Mouse (Mus musculus) kidney, postnatal 14 days (tissue): Measurements from ENCODE around the gene Arhgap31.
A peak's percentile ranks its signal among the peaks of the same experiment; 100 is the strongest.
"Not testable (repeated sequence)": the region's sequence is repeated elsewhere in the genome, so short reads cannot be mapped to it uniquely, and the experiment has no call there.

Experiments
- DNase-seq: peaks from one replicate; pipeline ENCODE4 v3.0.0; 2022; ENCODE audit warnings: mixed read lengths

The Arhgap31 gene

DNA sequence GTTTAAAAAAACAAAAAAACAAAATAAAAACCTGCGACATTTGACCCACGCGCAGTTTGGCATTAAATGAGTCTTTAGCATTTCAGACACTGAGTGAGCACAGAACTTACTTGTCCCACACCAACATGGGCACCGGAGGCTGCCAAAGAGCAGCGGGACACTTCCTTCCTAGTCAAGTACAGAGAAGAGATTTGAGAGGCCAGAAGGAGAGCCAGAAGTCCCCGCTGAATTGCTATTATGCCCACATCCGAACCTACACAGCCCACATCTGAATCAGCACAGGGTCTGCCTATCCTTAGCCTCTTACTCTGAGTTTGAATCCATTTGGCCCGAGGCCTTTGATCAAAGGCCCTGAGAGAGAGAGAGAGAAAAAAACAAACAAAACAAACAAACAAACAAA lies 11.2 kb upstream of the Arhgap31 start:
- peak; percentile 45 for DNase-seq

DNA sequence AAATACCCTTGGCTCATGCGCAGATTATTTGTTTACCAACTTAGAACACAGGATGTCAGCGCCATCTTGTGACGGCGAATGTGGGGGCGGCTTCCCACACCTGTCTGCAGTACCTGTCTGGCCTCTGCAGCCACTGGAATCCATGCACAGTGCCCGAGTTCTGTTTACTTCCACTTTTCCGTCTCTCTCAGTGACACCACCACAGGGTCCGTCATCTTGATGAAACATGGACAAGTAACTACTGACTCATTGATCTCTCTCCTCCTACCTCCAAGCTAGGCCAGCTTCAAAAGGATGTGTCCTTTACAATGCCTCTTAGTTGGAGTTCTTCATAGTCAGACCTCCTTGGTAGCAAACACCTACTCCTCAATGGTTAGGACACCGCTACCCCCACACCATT lies 8.3 kb upstream of the Arhgap31 start:
- DNase-seq: no peak

DNA sequence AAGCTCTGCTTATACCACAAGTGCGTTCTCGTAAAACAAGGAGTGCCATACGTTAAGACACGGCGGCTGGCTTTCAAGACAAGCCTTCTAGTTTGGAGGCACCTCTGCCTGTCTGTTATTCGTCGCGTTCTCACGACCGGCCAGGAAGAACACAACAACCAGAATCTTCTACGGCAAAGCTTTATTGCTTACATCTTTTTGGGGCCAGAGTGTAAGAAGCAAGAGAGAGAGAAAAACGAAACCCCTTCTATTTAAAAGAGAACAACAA lies 1.1 kb upstream of the Arhgap31 start:
- not testable (repeated sequence) for DNase-seq

DNA sequence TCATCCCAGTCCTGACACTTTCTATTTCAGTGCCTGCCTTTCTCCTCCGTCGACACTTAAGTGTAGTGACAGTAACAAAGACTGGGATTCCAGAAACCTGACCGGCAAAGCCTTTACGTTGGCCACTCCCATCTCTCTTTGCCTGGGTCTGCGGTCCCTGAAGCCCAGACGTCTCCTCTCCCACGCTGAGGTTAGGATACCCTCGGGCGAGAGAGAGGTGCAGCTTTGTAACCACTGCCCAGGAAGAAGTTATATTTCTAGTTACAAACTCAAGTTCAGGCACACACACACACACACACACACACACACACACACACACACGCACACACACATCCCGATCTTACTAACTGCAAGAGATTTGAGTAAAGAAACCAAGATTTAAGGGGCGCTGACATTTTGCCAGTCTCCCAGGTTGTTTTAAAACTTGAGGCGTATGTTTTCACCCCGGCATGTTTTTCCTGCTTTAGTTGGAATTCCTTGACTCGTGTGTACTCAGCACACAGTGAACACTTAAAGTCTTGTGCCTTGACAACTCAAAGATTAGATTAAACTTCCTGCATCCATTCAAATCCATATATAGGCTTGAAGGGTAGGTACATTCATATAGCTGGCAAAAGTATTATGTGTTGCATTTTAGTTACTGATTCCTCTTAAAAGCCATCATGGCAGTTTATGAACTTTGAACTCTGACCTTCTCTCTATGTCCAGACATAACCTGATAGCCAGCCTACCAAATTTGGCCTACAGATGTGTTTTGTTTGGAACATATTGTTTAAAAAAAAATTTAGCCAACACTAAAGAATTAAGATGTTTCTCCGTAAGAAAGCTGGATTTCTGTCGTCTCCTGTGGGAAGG lies 557 bp upstream of the Arhgap31 start:
- no peak for DNase-seq

DNA sequence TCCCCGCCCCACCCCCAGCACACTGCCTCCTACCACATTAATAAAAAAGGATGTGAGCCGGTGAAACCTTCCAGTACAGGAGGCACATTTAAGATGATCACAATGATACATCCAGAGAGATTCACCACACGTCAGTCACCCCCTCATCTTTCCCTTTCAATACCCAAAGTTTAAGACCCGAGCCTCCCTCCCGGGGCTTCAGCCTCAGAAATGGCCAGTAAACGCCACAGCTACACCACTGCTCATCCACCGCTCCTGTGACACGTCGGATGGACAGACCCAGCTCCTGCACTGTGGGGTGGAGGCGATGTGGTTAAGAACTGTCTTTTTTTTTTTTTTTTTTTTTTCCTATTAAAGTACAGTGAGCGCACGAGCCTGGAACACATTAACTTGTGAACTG lies 969 bp downstream of the Arhgap31 start:
- peak; percentile 25 for DNase-seq

DNA sequence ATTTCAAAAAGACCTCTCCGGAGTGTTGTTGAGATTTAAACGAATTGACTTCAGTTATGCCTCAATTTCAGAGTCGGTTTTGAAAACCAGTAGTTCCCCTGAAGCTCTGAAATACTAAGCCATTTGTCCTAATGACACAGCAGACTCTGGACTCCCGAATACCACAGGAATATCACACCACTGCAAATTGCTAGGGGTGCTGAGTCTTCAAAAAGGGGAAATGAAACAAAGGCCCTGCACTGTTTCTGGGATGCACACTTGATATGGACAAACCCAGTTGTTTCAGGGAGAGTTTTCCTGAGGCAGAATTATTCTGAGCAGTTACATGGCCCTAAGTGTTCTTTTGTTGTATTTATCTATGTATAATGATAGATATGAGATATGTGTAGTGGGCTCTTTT lies 1.8 kb downstream of the Arhgap31 start:
- DNase-seq: no peak

DNA sequence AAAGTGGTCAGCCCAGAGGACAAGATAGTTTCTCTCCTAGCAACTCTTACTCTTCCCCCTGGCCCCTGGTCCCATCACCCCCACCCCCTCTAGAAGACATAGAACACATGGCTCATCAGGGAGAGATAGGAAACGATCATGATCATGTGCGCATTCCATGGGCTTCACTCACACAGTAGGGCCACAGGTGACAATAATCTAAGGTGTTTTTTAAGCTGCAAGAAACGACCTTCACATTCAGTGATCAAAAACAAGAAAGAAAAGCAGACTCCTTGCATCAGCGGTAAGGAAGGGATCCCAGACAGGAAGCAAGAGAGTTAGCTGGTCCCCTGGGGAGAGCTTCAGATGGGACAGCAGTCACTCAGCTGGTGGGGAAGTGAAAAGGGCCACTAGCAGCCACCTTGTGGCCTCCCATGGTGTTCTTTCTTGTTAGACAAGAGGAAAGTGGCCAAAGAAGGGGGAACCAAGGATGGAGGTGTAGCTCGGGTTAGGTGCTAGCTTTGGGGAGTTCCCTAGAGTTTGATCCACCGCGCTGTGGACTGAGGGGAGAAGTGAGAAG lies 4.0 kb downstream of the Arhgap31 start:
- no peak for DNase-seq

DNA sequence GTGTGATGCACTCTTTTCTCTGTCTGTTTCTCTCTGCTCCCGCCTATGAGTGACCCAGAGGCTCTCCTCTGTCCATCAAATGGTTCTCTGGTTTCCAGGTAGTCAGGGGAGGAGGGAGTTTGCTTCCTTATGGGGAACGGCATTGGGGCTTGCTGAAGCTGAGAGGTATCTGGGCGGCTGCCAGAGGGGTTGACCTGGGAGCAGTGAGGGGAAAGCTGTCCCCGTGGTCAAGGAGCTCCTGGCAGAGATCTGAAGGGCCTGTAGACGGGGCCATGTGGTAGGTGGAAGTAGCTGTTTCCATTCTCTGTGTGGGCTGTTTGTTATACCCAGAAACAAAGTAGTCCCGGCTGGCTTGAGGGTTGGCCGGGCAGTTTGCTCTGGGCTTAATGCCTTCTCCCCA lies 6.3 kb downstream of the Arhgap31 start:
- no peak for DNase-seq

DNA sequence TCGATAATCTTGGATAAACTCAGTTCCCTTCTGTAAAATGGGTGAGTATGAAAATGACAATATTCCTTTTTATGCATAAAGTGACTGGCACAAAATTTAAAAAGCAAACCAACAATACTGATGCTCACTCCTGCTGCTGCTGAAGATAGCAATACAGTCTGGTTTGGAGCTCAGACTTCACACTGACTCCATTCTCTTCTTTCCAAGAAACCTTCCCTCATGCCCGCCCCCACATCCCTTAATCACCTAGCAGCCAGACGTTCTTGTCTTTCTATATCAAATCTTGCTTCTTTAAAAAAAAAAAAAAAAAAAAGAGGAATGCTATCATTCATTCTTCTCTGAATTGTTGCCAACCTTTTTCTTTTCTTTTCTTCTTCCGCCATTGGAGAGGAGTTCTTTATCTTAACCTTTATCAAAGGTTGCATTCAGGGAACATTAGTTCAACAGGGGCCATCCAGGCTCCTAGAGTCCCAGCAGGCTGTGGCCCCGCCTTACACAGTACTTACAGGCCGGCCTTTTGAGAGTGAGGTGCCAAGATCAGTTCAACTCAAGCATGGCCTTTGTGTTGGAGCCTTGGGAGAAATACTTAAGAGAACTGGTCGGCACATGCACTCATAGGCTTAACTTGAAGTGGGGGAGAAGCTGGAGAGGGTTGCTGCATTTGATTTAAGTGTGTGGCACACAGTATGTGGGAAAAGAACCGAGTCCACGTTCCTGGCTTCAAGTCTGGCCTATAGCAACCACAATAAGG lies 7.4 kb downstream of the Arhgap31 start:
- DNase-seq: no peak

DNA sequence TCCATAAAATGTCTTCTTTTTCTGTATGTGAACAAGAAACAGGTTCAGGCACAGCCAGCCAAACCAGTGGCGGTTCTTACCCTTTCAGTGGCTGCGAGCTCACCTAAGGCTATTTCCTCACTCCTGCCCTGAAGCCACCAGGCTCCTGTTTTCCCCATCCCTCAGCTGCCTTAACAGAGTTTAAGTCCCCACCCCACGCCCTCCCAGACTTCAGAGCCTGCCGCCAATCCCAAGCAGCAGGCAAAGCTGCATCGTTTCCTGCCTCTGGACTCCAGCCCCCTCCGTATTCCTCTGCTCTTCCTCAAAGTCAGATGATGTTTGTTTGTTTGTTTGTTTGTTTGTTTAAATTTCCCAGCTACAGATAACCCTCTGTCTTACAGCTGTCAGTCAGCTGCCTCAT lies 9.6 kb downstream of the Arhgap31 start:
- no peak for DNase-seq

DNA sequence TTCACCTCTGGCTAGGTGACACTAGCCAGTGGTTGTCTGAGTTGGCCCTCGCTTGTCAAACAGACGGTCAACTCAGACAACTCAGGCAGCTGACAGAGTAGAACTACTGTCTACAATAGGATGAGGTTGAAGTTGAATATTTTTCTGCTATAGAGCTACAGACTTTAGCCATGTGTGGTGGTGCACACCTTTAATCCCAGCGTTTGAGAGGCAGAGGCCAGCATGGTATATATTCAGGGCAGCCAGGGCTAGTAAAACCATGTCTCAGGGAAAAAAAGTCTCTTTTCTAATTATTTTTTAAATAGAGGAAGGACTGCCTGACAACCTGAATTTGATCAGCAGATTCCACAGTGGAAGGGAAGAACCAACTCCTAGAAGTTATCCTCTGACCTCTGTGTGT lies 10.8 kb downstream of the Arhgap31 start:
- DNase-seq: no peak

DNA sequence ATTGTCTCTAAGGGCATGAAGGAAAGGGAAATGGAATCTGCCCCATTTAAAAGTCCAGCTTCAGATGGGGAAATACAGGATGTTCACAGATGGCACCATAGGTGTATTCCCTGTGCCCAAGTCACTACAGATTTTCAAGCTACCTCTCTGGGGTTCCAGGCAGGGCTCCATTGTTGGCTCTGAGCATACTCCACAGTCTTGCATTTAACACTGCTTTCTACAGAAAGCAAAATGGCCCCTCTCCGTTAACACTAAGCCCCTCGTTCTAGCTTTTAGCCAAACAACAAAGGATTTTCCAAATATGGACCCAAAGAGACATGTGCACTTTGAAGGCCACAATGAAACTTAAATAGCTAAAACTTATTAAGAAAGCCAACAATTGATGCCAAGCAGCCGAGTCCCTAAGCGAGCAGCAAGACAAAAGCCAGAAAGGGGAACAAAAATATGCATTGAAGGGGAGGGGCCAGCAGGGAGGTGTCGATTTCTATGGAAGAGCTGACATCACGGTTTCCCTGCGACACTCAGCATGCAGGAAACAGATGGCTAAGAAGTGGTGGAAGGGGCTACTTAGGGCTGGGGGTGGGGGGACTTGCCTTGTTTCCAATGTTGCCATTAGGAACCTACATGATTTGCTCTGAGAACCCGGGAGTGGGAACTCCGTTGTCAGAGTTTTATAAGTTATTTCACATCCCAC lies 11.4 kb downstream of the Arhgap31 start:
- DNase-seq: no peak

DNA sequence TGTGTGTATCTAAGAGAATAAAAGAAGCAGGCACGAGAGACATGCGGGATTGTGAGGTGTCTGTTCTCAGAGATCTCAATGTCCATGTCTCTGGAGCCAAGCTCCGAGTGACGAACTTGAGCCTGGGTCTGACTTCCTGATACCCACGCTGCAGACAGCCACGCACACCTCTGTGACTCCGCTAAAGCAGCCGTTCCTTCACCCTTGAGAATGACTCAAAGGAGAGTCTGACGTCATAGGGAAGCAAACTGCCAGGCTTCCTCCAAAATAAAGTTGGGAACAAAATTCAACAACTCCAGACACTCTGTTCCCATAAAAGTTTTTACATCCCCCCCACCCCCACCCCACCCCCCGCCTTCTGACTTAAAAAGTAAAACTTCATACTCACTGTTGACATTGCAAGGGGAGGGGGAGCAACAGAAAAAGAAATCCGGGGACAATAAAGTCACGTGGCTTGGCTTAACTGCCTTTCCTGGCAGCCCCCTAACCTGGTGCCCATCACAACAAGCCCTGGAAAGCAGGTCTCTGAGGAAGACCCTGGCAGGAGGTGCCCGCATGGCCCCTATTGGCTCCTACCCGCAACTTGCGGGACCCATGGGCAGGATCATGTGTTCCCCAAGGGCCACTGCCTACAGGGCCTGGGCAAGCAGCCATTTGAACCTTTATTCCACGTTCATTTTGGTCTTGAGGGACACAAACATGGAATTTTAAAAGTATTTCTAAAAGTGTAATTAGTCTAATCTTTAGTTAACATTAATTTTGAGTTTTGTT lies 12.5 kb downstream of the Arhgap31 start:
- no peak for DNase-seq

DNA sequence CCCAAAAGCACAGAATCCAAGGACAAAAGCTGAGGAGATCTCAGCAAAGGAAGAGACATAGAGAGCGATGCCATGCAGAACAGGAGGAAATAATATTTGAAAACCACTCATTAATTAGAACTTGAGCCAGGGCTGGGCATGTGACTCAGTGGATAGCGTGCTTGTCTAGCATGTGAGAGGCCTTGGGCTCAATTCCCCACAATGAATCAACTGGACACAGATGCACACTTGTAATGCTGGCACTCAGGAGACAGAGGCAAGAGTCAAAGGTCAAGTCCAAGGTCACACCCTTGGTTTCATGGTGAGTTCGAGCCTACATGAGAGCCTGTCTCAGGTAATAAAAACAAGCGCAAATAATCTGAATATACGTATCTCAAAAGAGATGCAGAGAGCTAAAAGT lies 15.5 kb downstream of the Arhgap31 start:
- DNase-seq: no peak

DNA sequence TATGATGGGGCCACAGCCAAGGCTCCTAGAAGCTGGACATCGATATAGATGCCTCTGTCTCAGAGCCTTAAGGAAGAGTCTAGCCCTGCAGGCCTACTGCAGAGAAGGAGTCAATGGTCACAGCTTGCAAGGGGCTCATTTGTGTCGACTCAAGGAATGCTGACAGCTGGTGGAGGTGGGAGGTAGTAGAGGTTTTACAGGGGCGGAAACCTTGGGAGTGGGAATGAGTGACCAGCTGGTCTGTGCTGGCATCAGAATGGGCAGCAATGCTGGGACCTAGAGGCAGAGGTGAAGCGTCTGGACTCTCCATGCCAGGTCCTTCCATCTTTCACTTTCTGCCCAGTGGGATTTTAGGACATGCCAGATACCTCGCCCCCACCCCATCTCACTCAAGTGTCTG lies 17.5 kb downstream of the Arhgap31 start:
- no peak for DNase-seq

DNA sequence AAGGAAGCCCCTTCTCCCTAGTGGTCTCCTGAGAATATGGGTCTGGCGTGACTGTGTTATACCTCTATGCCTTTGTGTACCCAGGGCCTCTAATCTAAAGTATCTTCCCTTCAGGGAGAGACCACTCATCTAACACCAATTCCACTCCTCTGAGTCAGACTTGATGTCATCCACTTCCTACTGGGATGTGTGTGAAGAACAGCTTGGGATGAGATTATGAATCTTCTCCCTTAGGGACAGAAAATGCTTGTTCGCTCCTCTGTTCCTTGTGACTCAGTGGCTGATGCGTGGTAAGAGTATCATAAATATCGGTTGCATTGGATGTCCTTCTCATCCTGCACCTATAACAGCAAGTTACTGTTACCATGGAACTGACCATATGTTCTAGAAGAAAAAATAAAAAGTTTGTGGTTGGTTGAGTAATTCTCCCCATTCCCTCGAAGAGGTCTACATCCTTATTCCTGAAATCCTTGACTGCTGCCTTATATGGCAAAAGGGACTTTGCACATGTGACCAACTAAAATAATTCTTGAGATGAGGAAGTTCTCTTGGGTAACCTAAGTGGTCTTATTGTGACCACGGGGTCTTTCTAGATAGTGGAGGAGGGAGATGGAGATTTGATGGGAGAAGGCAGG lies 18.1 kb downstream of the Arhgap31 start:
- DNase-seq: no peak

DNA sequence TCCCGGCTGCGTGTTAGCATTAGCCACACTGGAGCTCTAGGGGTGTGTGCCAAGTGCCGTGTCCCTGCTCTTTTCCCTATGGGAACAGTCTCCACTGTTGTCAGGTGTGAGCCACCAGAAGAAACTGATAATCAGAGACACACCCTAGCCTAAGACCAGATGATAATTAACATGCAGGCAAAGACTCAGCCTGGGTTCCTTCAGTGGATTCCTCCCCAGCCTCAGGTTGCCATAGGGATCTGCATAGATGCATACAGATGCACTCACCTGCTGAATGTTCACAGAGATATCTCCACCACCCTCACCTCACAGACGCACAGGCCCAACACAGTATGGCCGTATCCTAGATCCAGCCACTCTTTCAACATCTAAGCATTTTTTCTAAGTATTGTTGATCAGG lies 22.6 kb downstream of the Arhgap31 start:
- no peak for DNase-seq

DNA sequence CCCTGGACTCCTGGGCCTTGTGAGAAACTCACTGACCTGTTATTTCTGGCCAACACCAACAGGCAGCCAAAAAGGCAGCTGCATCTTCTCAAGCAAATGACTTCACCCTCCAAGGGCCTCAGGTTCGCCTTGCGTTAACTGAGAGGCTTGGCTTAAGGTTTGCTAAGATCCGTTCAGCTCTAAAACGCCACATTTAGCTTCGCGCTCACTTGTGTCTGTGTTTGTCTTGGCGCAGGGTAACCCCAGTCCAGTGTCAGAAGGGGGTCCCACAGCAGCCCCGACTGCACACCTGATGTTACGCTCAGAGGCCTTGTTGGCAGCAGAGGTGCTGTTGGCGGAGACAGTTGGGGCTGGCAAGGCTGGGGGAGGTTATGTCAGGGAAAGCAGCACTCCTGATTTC lies 23.3 kb downstream of the Arhgap31 start:
- DNase-seq: no peak

DNA sequence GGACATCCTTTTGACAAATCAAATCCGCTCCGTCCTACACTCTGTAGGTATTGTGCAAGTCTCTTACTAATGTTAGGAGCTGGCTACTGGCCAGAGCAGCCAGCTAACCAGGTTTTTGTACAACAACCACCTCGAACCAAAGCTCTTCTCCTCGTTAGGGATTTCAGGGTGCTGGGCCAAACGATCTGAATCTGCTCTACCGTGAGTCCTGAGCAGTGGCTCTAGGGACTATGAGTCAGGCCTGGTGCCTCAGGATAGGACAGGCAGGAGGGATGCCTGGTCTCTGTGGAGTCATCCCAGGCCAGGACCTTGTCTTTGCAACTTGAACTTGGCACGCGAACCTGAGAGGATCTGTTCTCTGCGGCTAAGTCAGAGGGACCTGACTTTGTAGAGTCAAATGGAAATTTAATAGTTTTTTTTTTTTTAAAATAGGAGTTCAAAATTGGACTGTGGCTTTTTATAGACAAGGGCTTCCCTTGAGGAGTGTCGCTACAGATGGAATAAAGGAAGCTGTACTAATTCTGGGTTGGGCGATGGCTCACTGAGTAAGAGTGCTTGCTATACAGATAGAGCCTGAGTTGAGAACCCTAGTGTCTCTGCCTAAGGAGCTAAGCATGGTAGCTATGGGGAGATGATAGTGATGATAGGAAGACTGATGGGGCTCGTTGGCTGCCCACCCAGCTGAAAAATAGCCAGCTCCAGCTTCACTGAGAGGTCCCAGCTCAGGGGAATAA lies 24.4 kb downstream of the Arhgap31 start:
- no peak for DNase-seq

DNA sequence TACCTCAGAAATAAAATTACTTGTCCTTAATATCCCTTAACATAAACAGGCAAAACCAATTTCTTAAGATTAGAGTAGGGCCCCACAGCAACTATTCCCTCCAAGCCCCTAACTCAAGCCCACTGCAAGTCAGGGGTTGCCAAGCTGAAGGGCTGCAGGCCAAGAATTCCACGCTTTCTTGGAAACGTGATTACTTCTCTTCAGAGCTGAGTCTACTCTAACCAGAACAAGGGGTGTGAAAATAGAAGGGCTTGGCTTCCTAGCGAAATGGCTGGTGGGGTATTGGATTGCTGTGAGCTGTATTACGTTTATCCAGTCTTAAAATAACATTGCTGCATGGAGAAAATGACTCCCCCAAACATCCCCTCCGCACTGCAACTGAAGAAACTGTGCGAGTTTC lies 25.4 kb downstream of the Arhgap31 start:
- DNase-seq: no peak

DNA sequence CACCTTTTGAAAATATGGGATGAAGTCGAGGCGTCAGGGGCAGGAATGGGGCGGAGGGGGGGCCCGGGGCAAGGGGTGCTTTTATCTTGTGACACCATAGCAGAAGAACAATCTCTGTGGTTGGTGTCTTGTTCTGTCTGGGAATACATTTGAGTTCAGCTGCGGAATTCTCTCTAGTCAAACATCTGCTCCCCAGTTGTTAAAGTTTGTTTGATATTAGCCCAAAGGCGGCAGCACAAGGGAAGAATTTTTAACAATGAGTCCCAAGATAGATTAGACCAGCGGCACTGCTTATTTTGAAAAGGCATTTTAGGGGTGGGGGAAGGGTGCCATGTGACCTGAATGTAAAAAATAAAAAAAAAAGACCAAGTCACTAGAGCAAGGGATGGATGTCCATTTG lies 30.0 kb downstream of the Arhgap31 start:
- no peak for DNase-seq

DNA sequence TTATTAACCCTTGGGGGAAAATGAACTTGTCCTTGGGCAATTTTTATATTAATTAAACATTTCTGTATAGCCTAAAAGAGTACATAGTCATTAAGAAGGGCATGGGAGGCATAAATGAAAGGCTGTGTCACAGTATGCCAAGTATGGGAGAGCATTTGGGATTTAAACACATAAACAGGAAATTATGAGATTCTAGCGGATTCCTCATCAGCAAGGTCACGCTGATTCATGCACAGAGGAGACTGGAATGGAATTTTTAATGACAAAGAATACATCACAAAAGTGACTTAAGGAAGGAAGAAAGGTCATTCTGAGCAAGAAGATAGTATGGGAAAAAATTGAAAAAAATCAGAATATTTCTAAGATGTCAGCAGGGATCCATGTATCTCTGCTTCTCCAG lies 31.8 kb downstream of the Arhgap31 start:
- no peak for DNase-seq
